Mouse (Mus musculus): ENCODE data around the gene Ehd2.

Gene Ehd2

GRCm38 (mm10) chr7:15975451-15975850, 8.1 kb upstream of the Ehd2 start:
- no peak for DNase-seq (ENCODE audit: low read depth, low spot score)

GRCm38 (mm10) chr7:15974712-15975111, 7.3 kb upstream of the Ehd2 start:
- no peak for DNase-seq (ENCODE audit: low read depth, low spot score)

- no peak for DNase-seq (ENCODE audit: low read depth, low spot score)
Measured at GRCm38 (mm10) chr7:15972247-15972646, 4.9 kb upstream of the Ehd2 start.

- no peak for DNase-seq (ENCODE audit: low read depth, low spot score)
Measured at GRCm38 (mm10) chr7:15969674-15970073, 2.3 kb upstream of the Ehd2 start.

- no peak for DNase-seq (ENCODE audit: low read depth, low spot score)
Measured at GRCm38 (mm10) chr7:15968322-15968721, 955 bp upstream of the Ehd2 start.

- DNase-seq (ENCODE audit: low read depth, low spot score): no peak
Measured at GRCm38 (mm10) chr7:15966489-15966888, 878 bp downstream of the Ehd2 start.

GRCm38 (mm10) chr7:15963798-15964652, 3.3 kb downstream of the Ehd2 start:
- no peak for DNase-seq (ENCODE audit: low read depth, low spot score)

- DNase-seq (ENCODE audit: low read depth, low spot score): no peak
Measured at GRCm38 (mm10) chr7:15962311-15963288, 4.8 kb downstream of the Ehd2 start.

- no peak for DNase-seq (ENCODE audit: low read depth, low spot score)
Measured at GRCm38 (mm10) chr7:15961798-15962197, 5.6 kb downstream of the Ehd2 start.

GRCm38 (mm10) chr7:15961239-15961638, 6.1 kb downstream of the Ehd2 start:
- DNase-seq (ENCODE audit: low read depth, low spot score): no peak

- DNase-seq (ENCODE audit: low read depth, low spot score): no peak
Measured at GRCm38 (mm10) chr7:15960691-15961090, 6.7 kb downstream of the Ehd2 start.

GRCm38 (mm10) chr7:15956143-15956542, 11.2 kb downstream of the Ehd2 start:
- no peak for DNase-seq (ENCODE audit: low read depth, low spot score)

GRCm38 (mm10) chr7:15955509-15955908, 11.9 kb downstream of the Ehd2 start:
- no peak for DNase-seq (ENCODE audit: low read depth, low spot score)

GRCm38 (mm10) chr7:15954978-15955443, 12.4 kb downstream of the Ehd2 start:
- no peak for DNase-seq (ENCODE audit: low read depth, low spot score)

GRCm38 (mm10) chr7:15954436-15954835, 12.9 kb downstream of the Ehd2 start:
- DNase-seq (ENCODE audit: low read depth, low spot score): no peak

- DNase-seq (ENCODE audit: low read depth, low spot score): no peak
Measured at GRCm38 (mm10) chr7:15953307-15954074, 13.9 kb downstream of the Ehd2 start.

GRCm38 (mm10) chr7:15952416-15952815, 15.0 kb downstream of the Ehd2 start:
- no peak for DNase-seq (ENCODE audit: low read depth, low spot score)

GRCm38 (mm10) chr7:15950008-15950407, 17.4 kb downstream of the Ehd2 start:
- DNase-seq (ENCODE audit: low read depth, low spot score): no peak

GRCm38 (mm10) chr7:15949216-15949790, 18.1 kb downstream of the Ehd2 start:
- no peak for DNase-seq (ENCODE audit: low read depth, low spot score)

- DNase-seq (ENCODE audit: low read depth, low spot score): peak; percentile 58
Measured at GRCm38 (mm10) chr7:15948381-15948941, 18.9 kb downstream of the Ehd2 start.
